Mouse (Mus musculus) limb, embryonic 15.5 days (tissue): Measurements from ENCODE around the gene Lrrc4. TPM values are rescaled to one million over a fixed set of nuclear protein-coding genes. Genes with fewer than 3 reads are reported as not detected.

ENCODE experiments used
- ATAC-seq: fragments of 200-750 bp; cut with Nextera tagmentation; 2 replicates; pipeline ENCODE4 v1.8.0; 2017; ENCODE audit warnings: low read depth, moderate TSS enrichment; ENCODE audit not compliant: insufficient number of reproducible peaks, low FRiP score, low TSS enrichment
- H3K27ac ChIP-seq: fragments of 300-500 bp; sonication (generic); 2 replicates; pipeline ENCODE4 v1.5.1; 2015; ENCODE audit warnings: moderate library complexity, mild to moderate bottlenecking, inconsistent platforms
- H3K27me3 ChIP-seq: fragments of 300-500 bp; sonication (generic); 2 replicates; pipeline ENCODE4 v1.6.1; 2015; ENCODE audit warnings: inconsistent platforms
- H3K36me3 ChIP-seq: fragments of 300-500 bp; sonication (generic); 2 replicates; pipeline ENCODE4 v1.6.1; 2015; ENCODE audit warnings: inconsistent platforms
- H3K4me1 ChIP-seq: fragments of 300-500 bp; sonication (generic); 2 replicates; pipeline ENCODE4 v1.6.1; 2015; ENCODE audit warnings: inconsistent platforms
- H3K4me2 ChIP-seq: fragments of 300-500 bp; sonication (generic); 2 replicates; pipeline ENCODE4 v1.6.1; 2015; ENCODE audit warnings: mild to moderate bottlenecking, inconsistent platforms
- H3K4me3 ChIP-seq: fragments of 300-500 bp; sonication (generic); 2 replicates; pipeline ENCODE4 v1.5.1; 2015; ENCODE audit warnings: mild to moderate bottlenecking, inconsistent platforms
- H3K9ac ChIP-seq: fragments of 300-500 bp; sonication (generic); 2 replicates; pipeline ENCODE4 v1.6.1; 2015; ENCODE audit warnings: inconsistent platforms
- H3K9me3 ChIP-seq: fragments of 300-500 bp; sonication (generic); 2 replicates; pipeline ENCODE4 v1.6.1; 2016; ENCODE audit warnings: inconsistent platforms
- WGBS: fragments of 180-500 bp; shearing (Covaris S2); methylation state at CpG from one replicate; pipeline ENCODE4 v1.1.7; 2015; 5-methylcytosine and 5-hydroxymethylcytosine counted together
- polyA plus RNA-seq: library from polyadenylated mRNA; unstranded; fragments of >200 nt; fragmentation: Nextera tagmentation; extraction: Ambion mirVana; gene quantifications from 2 replicates; pipeline ENCODE4 v1.2.1, GENCODE M21; 2015

The Lrrc4 gene
- polyA plus RNA-seq, 1 experiment from 2014 or later, result 0.56 TPM

- Histone ChIP-seq H3K4me1 (peaks cover 27% of the 10 kb centered on the region), H3K27me3 (no peaks in the 10 kb centered on the region), H3K4me2 (no peak overlapping the region), H3K9ac (no peak overlapping the region), H3K4me3 (no peak overlapping the region), H3K9me3 (no peaks in the 10 kb centered on the region), H3K27ac (no peak overlapping the region), H3K36me3 (no peaks in the 10 kb centered on the region)
- 92% methylated on average over 3 of the region's 3 CpGs for WGBS
- no peak for ATAC-seq
These were observed 34.7 kb upstream of the Lrrc4 start for GRCm38 (mm10) chr6:28866206-28866605.

DNA sequence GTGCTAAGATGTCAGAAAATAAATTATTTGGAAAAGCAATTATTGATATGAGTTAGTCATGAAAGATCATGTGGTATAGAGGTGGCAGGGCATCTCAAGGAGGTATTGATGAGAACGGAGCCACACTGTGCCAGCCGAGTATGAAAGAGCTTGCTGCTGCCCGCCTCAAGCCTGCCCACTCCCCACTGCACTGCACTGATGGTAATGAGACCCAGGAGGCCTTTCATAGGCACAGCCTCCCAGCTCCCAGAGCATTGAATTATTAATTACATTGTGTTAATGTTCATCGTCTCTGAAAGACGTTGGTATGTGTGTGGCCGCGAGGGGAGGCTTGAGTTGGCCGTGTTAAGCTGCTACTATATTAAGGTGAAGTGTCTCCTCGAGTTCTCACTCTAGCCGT lies 33.6 kb upstream of the Lrrc4 start:
- H3K4me2 ChIP-seq, result no peak overlapping the region
- no peaks in the 10 kb centered on the region for H3K36me3 ChIP-seq
- no peaks in the 10 kb centered on the region for H3K27me3 ChIP-seq
- peaks cover 27% of the 10 kb centered on the region for H3K4me1 ChIP-seq
- H3K9me3 ChIP-seq, result no peaks in the 10 kb centered on the region
- no peak overlapping the region for H3K4me3 ChIP-seq
- ATAC-seq, result no peak
- 0 out of 2 replicates have a peak overlapping the region, but pooled peaks have one; percentile 44 for H3K27ac ChIP-seq
- no peak overlapping the region for H3K9ac ChIP-seq
- 70% methylated on average over 10 of the region's 10 CpGs for WGBS

DNA sequence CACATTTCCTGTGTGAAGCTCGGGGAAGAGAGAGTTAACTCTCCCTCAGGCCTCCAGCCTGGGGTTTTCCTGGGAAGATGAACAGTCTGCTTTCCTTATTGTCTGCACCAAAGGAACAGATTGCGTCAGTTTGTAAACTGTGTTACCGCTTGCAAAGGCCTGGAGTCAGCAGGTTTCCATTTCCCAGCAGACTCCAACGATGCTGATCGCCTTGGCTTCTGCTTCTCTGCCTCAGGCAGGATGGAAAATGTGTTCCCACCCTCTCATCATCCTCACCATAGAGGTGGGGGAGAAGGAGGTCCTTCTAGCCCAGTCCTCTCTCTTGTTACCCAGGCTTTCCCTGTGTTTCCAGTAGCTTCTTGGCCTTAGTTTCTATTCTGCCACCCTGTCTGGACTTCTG lies 33.1 kb upstream of the Lrrc4 start:
- no peaks in the 10 kb centered on the region for H3K27me3 ChIP-seq
- H3K4me3 ChIP-seq, result no peak overlapping the region
- no peak for ATAC-seq
- no peaks in the 10 kb centered on the region for H3K36me3 ChIP-seq
- no peak overlapping the region for H3K4me2 ChIP-seq
- no peak overlapping the region for H3K9ac ChIP-seq
- H3K9me3 ChIP-seq, result no peaks in the 10 kb centered on the region
- peaks cover 27% of the 10 kb centered on the region for H3K4me1 ChIP-seq
- H3K27ac ChIP-seq, result peak overlapping the region; percentile 69; the same call in 1 of the 2 replicates
- WGBS, result 20% methylated on average over 5 of the region's 5 CpGs

GRCm38 (mm10) chr6:28862304-28862703 lies 30.8 kb upstream of the Lrrc4 start:
- H3K9ac ChIP-seq, result no peak overlapping the region
- H3K4me2 ChIP-seq, result no peak overlapping the region
- 72% methylated on average over 8 of the region's 8 CpGs for WGBS
- no peak for ATAC-seq
- no peaks in the 10 kb centered on the region for H3K9me3 ChIP-seq
- H3K4me1 ChIP-seq, result peaks cover 23% of the 10 kb centered on the region
- H3K27ac ChIP-seq, result no peak overlapping the region
- H3K36me3 ChIP-seq, result no peaks in the 10 kb centered on the region
- no peak overlapping the region for H3K4me3 ChIP-seq
- H3K27me3 ChIP-seq, result no peaks in the 10 kb centered on the region

- 23% methylated on average over 2 of the region's 2 CpGs for WGBS
- Histone ChIP-seq H3K4me1 (peaks cover 16% of the 10 kb centered on the region), H3K27ac (no peak overlapping the region), H3K9me3 (no peaks in the 10 kb centered on the region), H3K4me2 (no peak overlapping the region), H3K4me3 (no peak overlapping the region), H3K27me3 (no peaks in the 10 kb centered on the region), H3K9ac (no peak overlapping the region), H3K36me3 (no peaks in the 10 kb centered on the region)
- no peak for ATAC-seq
These were observed 29.4 kb upstream of the Lrrc4 start for GRCm38 (mm10) chr6:28860922-28861321.

DNA sequence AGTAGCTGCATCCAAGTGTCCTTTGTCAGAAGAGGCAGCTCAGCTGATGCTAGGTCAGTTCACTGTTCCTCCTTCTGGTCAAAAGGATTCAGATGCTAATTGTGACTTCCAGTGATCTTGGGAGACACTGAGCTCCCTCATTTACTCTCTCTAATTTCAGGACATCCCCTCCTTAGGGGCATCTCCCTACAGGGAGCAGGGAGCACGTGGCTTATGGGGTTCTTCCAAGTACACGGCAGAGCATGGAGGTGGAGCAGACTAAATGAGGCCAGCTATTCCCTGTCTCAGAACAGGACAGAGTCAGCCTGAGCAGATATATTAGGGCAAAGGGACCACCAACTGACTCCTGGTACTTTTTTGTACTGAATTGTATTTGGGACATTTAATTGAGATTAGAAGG lies 28.9 kb upstream of the Lrrc4 start:
- Histone ChIP-seq H3K4me2 (no peak overlapping the region), H3K9ac (no peak overlapping the region), H3K27me3 (no peaks in the 10 kb centered on the region), H3K4me1 (peaks cover 18% of the 10 kb centered on the region), H3K9me3 (no peaks in the 10 kb centered on the region), H3K36me3 (no peaks in the 10 kb centered on the region), H3K4me3 (no peak overlapping the region), H3K27ac (no peak overlapping the region)
- 30% methylated on average over 2 of the region's 2 CpGs for WGBS
- ATAC-seq, result no peak

DNA sequence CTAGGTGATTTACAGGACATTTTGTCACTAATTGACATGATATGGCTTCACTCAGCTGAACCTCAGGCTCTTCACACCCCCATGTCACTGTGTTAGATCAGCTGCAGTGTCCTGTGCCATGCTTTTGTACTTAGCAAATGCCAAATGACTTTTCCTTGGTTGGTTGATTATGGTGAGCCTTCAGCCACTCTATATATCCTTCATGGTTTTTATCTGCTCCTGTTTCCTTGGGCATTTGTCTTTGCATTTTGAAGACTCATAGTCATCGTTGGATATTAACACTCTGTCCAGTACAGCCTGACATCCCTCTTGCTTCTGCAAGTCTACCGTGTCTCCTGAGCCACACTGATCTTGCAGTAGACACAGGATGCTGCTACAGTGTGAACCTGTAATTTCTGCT lies 27.5 kb upstream of the Lrrc4 start:
- H3K27me3 ChIP-seq, result no peaks in the 10 kb centered on the region
- no peak for ATAC-seq
- H3K36me3 ChIP-seq, result no peaks in the 10 kb centered on the region
- no peaks in the 10 kb centered on the region for H3K9me3 ChIP-seq
- no peak overlapping the region for H3K4me2 ChIP-seq
- H3K9ac ChIP-seq, result no peak overlapping the region
- H3K4me3 ChIP-seq, result no peak overlapping the region
- no peak overlapping the region for H3K27ac ChIP-seq
- peaks cover 19% of the 10 kb centered on the region for H3K4me1 ChIP-seq
- 88% methylated on average over 2 of the region's 2 CpGs for WGBS

- no peak overlapping the region for H3K4me2 ChIP-seq
- peaks cover 33% of the 10 kb centered on the region for H3K4me1 ChIP-seq
- no peak overlapping the region for H3K9ac ChIP-seq
- no peak for ATAC-seq
- WGBS, result 71% methylated on average over 2 of the region's 2 CpGs
- 0 out of 2 replicates have a peak, but pooled peaks cover under 1% of the 10 kb centered on the region for H3K36me3 ChIP-seq
- no peak overlapping the region for H3K27ac ChIP-seq
- no peaks in the 10 kb centered on the region for H3K27me3 ChIP-seq
- H3K9me3 ChIP-seq, result no peaks in the 10 kb centered on the region
- H3K4me3 ChIP-seq, result no peak overlapping the region
These were observed 25.9 kb upstream of the Lrrc4 start for GRCm38 (mm10) chr6:28857198-28858180.

DNA sequence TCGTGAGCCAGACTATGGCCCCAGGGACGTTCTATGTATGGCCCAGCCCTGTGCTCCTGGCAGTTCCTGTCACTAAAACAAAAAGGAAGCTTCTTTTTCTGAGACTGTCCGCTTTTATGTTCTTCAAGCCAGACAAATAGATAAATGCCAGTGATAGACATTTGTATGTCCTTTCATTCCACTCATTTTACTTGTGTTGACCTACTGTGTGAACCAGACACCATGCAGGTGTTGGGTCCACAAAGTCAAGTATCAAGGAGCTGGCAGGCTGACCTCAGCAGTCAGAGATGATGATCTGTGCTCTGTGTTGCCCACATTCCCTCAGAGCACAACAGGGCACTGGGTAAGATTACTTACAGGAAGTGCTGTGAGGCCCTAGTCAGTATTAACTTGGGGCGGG lies 25.2 kb upstream of the Lrrc4 start:
- H3K27ac ChIP-seq, result no peak overlapping the region
- 0 out of 2 replicates have a peak, but pooled peaks cover 2% of the 10 kb centered on the region for H3K36me3 ChIP-seq
- no peak overlapping the region for H3K4me2 ChIP-seq
- no peaks in the 10 kb centered on the region for H3K27me3 ChIP-seq
- ATAC-seq, result no peak
- no peak overlapping the region for H3K4me3 ChIP-seq
- no peak overlapping the region for H3K9ac ChIP-seq
- peaks cover 34% of the 10 kb centered on the region for H3K4me1 ChIP-seq
- 71% methylated on average over 4 of the region's 4 CpGs for WGBS
- no peaks in the 10 kb centered on the region for H3K9me3 ChIP-seq

GRCm38 (mm10) chr6:28855442-28855841 lies 23.9 kb upstream of the Lrrc4 start:
- 33% methylated on average over 3 of the region's 3 CpGs for WGBS
- H3K4me2 ChIP-seq, result no peak overlapping the region
- H3K27me3 ChIP-seq, result no peaks in the 10 kb centered on the region
- H3K9me3 ChIP-seq, result no peaks in the 10 kb centered on the region
- no peak for ATAC-seq
- H3K27ac ChIP-seq, result 0 out of 2 replicates have a peak overlapping the region, but pooled peaks have one; percentile 3
- H3K9ac ChIP-seq, result no peak overlapping the region
- 0 out of 2 replicates have a peak, but pooled peaks cover 2% of the 10 kb centered on the region for H3K36me3 ChIP-seq
- peaks cover 34% of the 10 kb centered on the region for H3K4me1 ChIP-seq
- H3K4me3 ChIP-seq, result no peak overlapping the region

DNA sequence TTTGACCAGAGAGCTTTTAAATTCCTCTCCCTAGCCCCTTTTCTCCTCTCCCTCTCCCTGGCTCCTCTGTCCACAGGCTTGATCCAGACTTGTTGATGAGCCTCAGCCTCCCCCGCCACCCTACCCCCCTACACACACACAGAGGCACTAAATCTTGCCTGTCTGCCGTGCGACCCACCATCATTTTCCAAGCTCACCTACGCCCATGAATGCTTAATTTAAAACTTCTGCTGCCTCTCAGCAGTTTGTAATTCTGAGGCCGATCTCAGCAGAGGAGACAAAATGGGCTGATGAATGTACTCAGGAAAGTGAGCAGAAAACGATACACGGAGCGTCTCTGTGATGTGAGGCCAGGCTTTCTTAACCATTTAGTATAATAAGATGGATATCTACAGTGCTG lies 23.1 kb upstream of the Lrrc4 start:
- WGBS, result 23% methylated on average over 8 of the region's 8 CpGs
- no peak overlapping the region for H3K27ac ChIP-seq
- H3K36me3 ChIP-seq, result 0 out of 2 replicates have a peak, but pooled peaks cover 2% of the 10 kb centered on the region
- no peak overlapping the region for H3K4me3 ChIP-seq
- no peaks in the 10 kb centered on the region for H3K27me3 ChIP-seq
- no peaks in the 10 kb centered on the region for H3K9me3 ChIP-seq
- peaks cover 34% of the 10 kb centered on the region for H3K4me1 ChIP-seq
- no peak overlapping the region for H3K4me2 ChIP-seq
- ATAC-seq, result no peak
- no peak overlapping the region for H3K9ac ChIP-seq

DNA sequence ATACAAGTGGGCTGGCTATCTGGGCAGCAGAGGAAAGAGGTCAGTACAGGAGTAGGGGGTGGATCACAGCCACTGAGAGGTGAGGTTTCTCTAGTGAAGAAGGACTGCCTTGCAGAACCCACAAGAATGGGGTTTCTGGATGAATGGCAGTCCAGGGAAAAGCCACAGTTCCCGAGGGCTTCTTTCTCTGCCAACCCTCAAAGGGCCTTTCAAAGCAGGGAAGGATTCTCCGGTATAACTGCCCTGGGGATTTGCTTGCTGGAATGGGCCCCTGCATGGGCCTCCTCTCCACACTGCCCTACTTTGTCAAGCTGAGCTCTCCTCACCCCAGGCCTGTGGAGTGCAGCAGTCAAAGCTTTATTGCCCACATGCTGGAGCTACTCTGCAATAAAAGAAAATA lies 22.1 kb upstream of the Lrrc4 start:
- no peak for ATAC-seq
- Histone ChIP-seq H3K4me1 (peaks cover 43% of the 10 kb centered on the region), H3K27ac (no peak overlapping the region; the same call in 1 of the 2 replicates), H3K4me2 (no peak overlapping the region), H3K27me3 (no peaks in the 10 kb centered on the region), H3K9me3 (no peaks in the 10 kb centered on the region), H3K9ac (no peak overlapping the region), H3K36me3 (0 out of 2 replicates have a peak, but pooled peaks cover 2% of the 10 kb centered on the region), H3K4me3 (no peak overlapping the region)
- 12% methylated on average over 2 of the region's 2 CpGs for WGBS
